Mouse (Mus musculus) CH12.LX (cell line): ENCODE data around the gene Ephx1.

Experiments
- CTCF ChIP-seq, 2 experiments: IDR thresholded peaks in 1 of 2; conservative IDR thresholded peaks in 1 of 2; 2 replicates each; pipeline ENCODE4 v1.5.1; 2011 to 2012; ENCODE audit warnings: low read depth in 2 of 2, low read length in 2 of 2, improper control_type of control experiment in 1 of 2, inconsistent platforms in 1 of 2, mild to moderate bottlenecking in 1 of 2, moderate library complexity in 1 of 2
- IRF4 ChIP-seq: IDR thresholded peaks from 2 replicates; pipeline ENCODE4 v1.6.1; 2014; ENCODE audit warnings: low read depth, mild to moderate bottlenecking, inconsistent platforms, low read length, improper control_type of control experiment
- JUND ChIP-seq: conservative IDR thresholded peaks from 2 replicates; pipeline ENCODE4 v1.6.1; 2011; ENCODE audit warnings: low read depth, low read length, improper control_type of control experiment
- MAX ChIP-seq: IDR thresholded peaks from 2 replicates; pipeline ENCODE4 v1.6.1; 2011; ENCODE audit warnings: low read length, improper control_type of control experiment
- MEF2A ChIP-seq: IDR thresholded peaks from 2 replicates; pipeline ENCODE4 v1.6.1; 2014; ENCODE audit warnings: low read depth, mild to moderate bottlenecking, inconsistent platforms, low read length, improper control_type of control experiment, borderline replicate concordance
- NELFE ChIP-seq: IDR thresholded peaks from 2 replicates; pipeline ENCODE4 v1.6.1; 2011; ENCODE audit warnings: low read depth, low read length, improper control_type of control experiment
- RAD21 ChIP-seq: IDR thresholded peaks from 2 replicates; pipeline ENCODE4 v1.6.1; 2011; ENCODE audit warnings: low read depth, mild to moderate bottlenecking, low read length, improper control_type of control experiment, moderate library complexity
- TBP ChIP-seq: conservative IDR thresholded peaks from 2 replicates; pipeline ENCODE4 v1.6.1; 2011; ENCODE audit warnings: low read depth, low read length, improper control_type of control experiment
- ZC3H11A ChIP-seq: IDR thresholded peaks from 2 replicates; pipeline ENCODE4 v1.6.1; 2012; ENCODE audit warnings: low read depth, mild to moderate bottlenecking, inconsistent platforms, low read length, improper control_type of control experiment

GRCm38 (mm10) chr1:180943896-180944295 is 76.8 kb downstream of the Ephx1 start:
- TF ChIP-seq MAX: no peak
- TF ChIP-seq ZC3H11A: no peak
- peak in 1 of 2 experiments; percentile 16; a peak in 1 of 4 replicates for TF ChIP-seq CTCF (conservative IDR thresholded peaks at IDR 0.05 in 1 of 2, IDR thresholded peaks at IDR 0.05 in 1 of 2; ENCODE audit: low read depth in 2 of 2, low read length in 2 of 2)
- TF ChIP-seq IRF4: no peak
- no peak for TF ChIP-seq NELFE
- no peak for TF ChIP-seq TBP
- no peak for TF ChIP-seq RAD21
- TF ChIP-seq MEF2A: no peak
- TF ChIP-seq JUND: no peak
